Mouse (Mus musculus) stomach, embryonic 14.5 days (tissue): ENCODE data around the gene Cpne4. TPM values are rescaled to one million over a fixed set of nuclear protein-coding genes. Genes with fewer than 3 reads are reported as not detected.

Experiments
- ATAC-seq: fragments of 200-750 bp; cut with Nextera tagmentation; 2 replicates; pipeline ENCODE4 v1.8.0; 2017; ENCODE audit warnings: low read depth, moderate TSS enrichment; ENCODE audit not compliant: insufficient number of reproducible peaks, insufficient read depth, low FRiP score
- H3K27ac ChIP-seq: fragments of 300-500 bp; sonication (generic); 2 replicates; pipeline ENCODE4 v1.5.1; 2014; ENCODE audit warnings: mild to moderate bottlenecking, low read length, moderate library complexity, mixed read lengths
- H3K27me3 ChIP-seq: fragments of 300-500 bp; sonication (generic); 2 replicates; pipeline ENCODE4 v1.6.1; 2014; ENCODE audit warnings: low read length, control low read depth, mixed read lengths; ENCODE audit not compliant: control insufficient read depth, insufficient read depth
- H3K36me3 ChIP-seq: fragments of 300-500 bp; sonication (generic); 2 replicates; pipeline ENCODE4 v1.6.1; 2014; ENCODE audit warnings: mild to moderate bottlenecking, control low read depth, low read length, moderate library complexity, mixed read lengths; ENCODE audit not compliant: control insufficient read depth, insufficient read depth
- H3K4me1 ChIP-seq: fragments of 300-500 bp; sonication (generic); 2 replicates; pipeline ENCODE4 v1.6.1; 2014; ENCODE audit warnings: low read length, control low read depth, mixed read lengths; ENCODE audit not compliant: control insufficient read depth, insufficient read depth
- H3K4me2 ChIP-seq: fragments of 300-500 bp; sonication (generic); replicated peaks from 2 replicates; pipeline ENCODE4 v1.6.1; 2014; ENCODE audit warnings: low read depth, low read length, control low read depth
- H3K4me3 ChIP-seq: fragments of 300-500 bp; sonication (generic); 2 replicates; pipeline ENCODE4 v1.5.1; 2014; ENCODE audit warnings: low read depth, low read length, control low read depth
- H3K9ac ChIP-seq: fragments of 300-500 bp; sonication (generic); replicated peaks from 2 replicates; pipeline ENCODE4 v1.6.1; 2014; ENCODE audit warnings: low read depth, mild to moderate bottlenecking, control low read depth, low read length, moderate library complexity, mixed read lengths
- H3K9me3 ChIP-seq: fragments of 300-500 bp; sonication (generic); 2 replicates; pipeline ENCODE4 v1.6.1; 2016; ENCODE audit warnings: low read depth, low read length, control low read depth; ENCODE audit not compliant: control insufficient read depth
- WGBS: fragments of 180-500 bp; shearing (Covaris S2); extraction: QIAGEN DNeasy Blood & Tissue Kit; methylation state at CpG from one replicate; pipeline ENCODE4 v1.1.7; 2014; 5-methylcytosine and 5-hydroxymethylcytosine counted together
- polyA plus RNA-seq: library from polyadenylated mRNA; unstranded; fragments of >200 nt; fragmentation: Nextera tagmentation; extraction: Ambion mirVana; gene quantifications from 2 replicates; pipeline ENCODE4 v1.2.1, GENCODE M21; 2014

Cpne4 gene
- polyA plus RNA-seq, 1 experiment from 2014 or later: 0.48 TPM

GRCm38 (mm10) chr9:105049636-105050035 is 502.6 kb downstream of the Cpne4 start:
- WGBS: 44% methylated on average over 2 of the region's 2 CpGs
- H3K27me3 ChIP-seq: no peaks in the 10 kb centered on the region
- no peak overlapping the region for H3K27ac ChIP-seq

DNA sequence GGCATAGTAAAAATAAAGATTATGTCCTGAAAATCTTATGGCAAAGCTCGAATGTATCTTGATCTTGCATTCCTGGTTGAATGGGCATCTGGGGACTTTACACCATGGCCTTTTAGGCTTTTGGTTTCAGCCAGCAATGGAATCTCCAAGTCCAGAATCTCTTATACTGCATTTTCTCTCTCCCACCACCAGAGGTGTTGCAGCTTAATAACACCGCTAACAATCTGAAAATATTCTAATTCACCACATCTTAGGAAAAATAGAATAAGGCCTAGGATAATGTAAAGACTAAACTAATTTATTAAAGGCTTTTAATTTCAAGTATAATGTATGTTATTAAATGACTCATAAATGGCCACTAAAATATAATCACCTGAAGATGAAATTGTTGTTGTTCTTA is 503.2 kb downstream of the Cpne4 start:
- Histone ChIP-seq H3K9me3 (no peaks in the 10 kb centered on the region), H3K4me2 (no peak overlapping the region), H3K36me3 (no peaks in the 10 kb centered on the region), H3K27ac (no peak overlapping the region), H3K9ac (no peak overlapping the region), H3K27me3 (no peaks in the 10 kb centered on the region), H3K4me1 (no peaks in the 10 kb centered on the region), H3K4me3 (no peak overlapping the region)
- 62% methylated on average over 2 of the region's 2 CpGs for WGBS
- ATAC-seq: no peak

More at GRCm38 (mm10) chr9:105049636-105050035, 502.6 kb downstream of the Cpne4 start:
- Histone ChIP-seq H3K36me3 (no peaks in the 10 kb centered on the region), H3K4me1 (no peaks in the 10 kb centered on the region), H3K4me3 (no peak overlapping the region), H3K4me2 (no peak overlapping the region), H3K9me3 (no peaks in the 10 kb centered on the region), H3K9ac (no peak overlapping the region)
- ATAC-seq: no peak

DNA sequence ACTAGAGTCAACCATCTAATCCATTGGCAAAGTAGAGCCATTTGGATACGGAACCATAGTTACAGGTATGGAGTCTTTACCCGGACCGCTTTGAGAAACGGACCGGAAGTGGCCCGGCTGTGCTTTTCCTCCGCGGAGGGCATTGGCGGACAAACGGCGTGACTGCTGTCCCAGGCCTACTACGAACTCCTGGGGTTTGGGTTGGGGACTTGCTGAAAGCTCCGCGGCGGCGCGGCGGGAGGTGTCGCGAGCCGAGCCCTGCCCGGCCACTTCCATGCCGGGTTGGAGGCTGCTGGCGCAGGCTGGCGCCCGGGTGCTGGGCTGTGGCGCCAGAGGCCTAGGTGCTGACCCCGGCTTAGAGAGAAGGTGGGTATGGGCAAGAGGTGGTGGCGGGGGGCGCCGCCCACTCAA is 506.1 kb downstream of the Cpne4 start, which contains the start of gene Mrpl3:
Mrpl3 (plus strand) TSS at position 93 of the 411 bp plus-strand sequence.
- under 1% methylated on average over 31 of the region's 31 CpGs for WGBS
- no peaks in the 10 kb centered on the region for H3K9me3 ChIP-seq

GRCm38 (mm10) chr9:105053812-105054211 is 506.7 kb downstream of the Cpne4 start:
- Histone ChIP-seq H3K27me3 (no peaks in the 10 kb centered on the region), H3K4me2 (peak overlapping the region; percentile 60), H3K27ac (no peak overlapping the region), H3K4me1 (no peaks in the 10 kb centered on the region), H3K4me3 (peak overlapping the region; percentile 99), H3K9me3 (no peaks in the 10 kb centered on the region), H3K9ac (peak overlapping the region; percentile 94), H3K36me3 (peaks cover 28% of the 10 kb centered on the region)
- 44% methylated on average over 4 of the region's 4 CpGs for WGBS
- ATAC-seq: no peak

More for the DNA sequence above, 506.1 kb downstream of the Cpne4 start, which contains the start of gene Mrpl3:
- peak within 1 kb of the TSS; percentile 99 for H3K4me3 ChIP-seq
- H3K9ac ChIP-seq: peak within 1 kb of the TSS; percentile 94
- H3K4me2 ChIP-seq: peak within 1 kb of the TSS; percentile 60
- ATAC-seq: peak; percentile 82
- H3K36me3 ChIP-seq: peaks cover 22% of the 10 kb centered on the region
- H3K27me3 ChIP-seq: no peaks in the 10 kb centered on the region
- no peaks in the 10 kb centered on the region for H3K4me1 ChIP-seq
- H3K27ac ChIP-seq: peak within 1 kb of the TSS; percentile 69

DNA sequence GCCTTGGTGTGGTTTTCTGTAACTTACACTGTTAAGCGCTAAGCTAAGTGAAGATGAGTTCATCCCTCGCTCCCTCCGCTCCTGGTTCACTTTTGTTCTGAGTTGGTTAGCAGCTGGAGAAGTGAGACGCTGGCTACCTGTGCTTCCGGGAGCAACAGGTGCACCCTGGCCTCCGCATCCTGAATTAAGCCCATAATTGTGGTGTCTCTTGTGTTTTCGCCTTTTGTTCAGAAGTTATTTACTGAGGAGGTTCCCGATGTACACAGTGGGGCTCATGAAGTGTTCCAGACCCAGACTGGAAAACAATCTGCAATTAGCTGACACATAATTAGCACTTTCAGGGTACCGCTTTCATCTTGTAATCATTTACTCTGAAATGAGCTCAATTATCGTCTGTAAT is 522.0 kb downstream of the Cpne4 start:
- no peak overlapping the region for H3K4me3 ChIP-seq
- no peak for ATAC-seq
- H3K9ac ChIP-seq: no peak overlapping the region
- no peaks in the 10 kb centered on the region for H3K27me3 ChIP-seq
- H3K36me3 ChIP-seq: peaks cover 27% of the 10 kb centered on the region
- no peak overlapping the region for H3K27ac ChIP-seq
- 95% methylated on average over 10 of the region's 10 CpGs for WGBS
- H3K9me3 ChIP-seq: no peaks in the 10 kb centered on the region
- no peaks in the 10 kb centered on the region for H3K4me1 ChIP-seq
- H3K4me2 ChIP-seq: no peak overlapping the region

GRCm38 (mm10) chr9:105072991-105073748 is 526.1 kb downstream of the Cpne4 start:
- Histone ChIP-seq H3K27ac (no peak overlapping the region), H3K4me3 (no peak overlapping the region), H3K4me2 (no peak overlapping the region), H3K4me1 (no peaks in the 10 kb centered on the region), H3K27me3 (no peaks in the 10 kb centered on the region), H3K9me3 (no peaks in the 10 kb centered on the region), H3K9ac (no peak overlapping the region), H3K36me3 (peaks cover 32% of the 10 kb centered on the region)
- 81% methylated on average over 4 of the region's 4 CpGs for WGBS
- ATAC-seq: no peak

DNA sequence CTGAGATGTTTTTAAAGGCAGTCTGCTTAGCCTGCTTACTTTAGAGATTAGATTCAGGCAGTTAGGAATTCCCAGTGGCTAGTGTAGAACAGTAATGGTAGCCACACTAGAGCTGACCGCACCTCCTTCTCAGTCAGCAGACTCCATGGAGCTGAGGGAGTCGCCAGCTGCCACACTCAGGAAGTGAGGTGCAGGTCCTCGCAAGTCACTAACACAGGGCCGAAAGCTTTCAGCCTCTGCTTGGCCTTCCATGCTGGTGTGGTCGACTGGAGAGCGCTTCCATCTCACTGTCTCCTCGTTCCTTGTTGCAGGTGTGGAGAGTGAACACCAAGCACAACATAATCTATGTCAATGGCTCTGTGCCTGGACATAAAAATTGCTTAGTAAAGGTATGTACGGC is 527.8 kb downstream of the Cpne4 start:
- Histone ChIP-seq H3K27me3 (no peaks in the 10 kb centered on the region), H3K4me1 (no peaks in the 10 kb centered on the region), H3K27ac (no peak overlapping the region), H3K4me2 (no peak overlapping the region), H3K9me3 (no peaks in the 10 kb centered on the region), H3K36me3 (peaks cover 32% of the 10 kb centered on the region), H3K4me3 (no peak overlapping the region), H3K9ac (no peak overlapping the region)
- ATAC-seq: no peak
- WGBS: 87% methylated on average over 8 of the region's 8 CpGs

DNA sequence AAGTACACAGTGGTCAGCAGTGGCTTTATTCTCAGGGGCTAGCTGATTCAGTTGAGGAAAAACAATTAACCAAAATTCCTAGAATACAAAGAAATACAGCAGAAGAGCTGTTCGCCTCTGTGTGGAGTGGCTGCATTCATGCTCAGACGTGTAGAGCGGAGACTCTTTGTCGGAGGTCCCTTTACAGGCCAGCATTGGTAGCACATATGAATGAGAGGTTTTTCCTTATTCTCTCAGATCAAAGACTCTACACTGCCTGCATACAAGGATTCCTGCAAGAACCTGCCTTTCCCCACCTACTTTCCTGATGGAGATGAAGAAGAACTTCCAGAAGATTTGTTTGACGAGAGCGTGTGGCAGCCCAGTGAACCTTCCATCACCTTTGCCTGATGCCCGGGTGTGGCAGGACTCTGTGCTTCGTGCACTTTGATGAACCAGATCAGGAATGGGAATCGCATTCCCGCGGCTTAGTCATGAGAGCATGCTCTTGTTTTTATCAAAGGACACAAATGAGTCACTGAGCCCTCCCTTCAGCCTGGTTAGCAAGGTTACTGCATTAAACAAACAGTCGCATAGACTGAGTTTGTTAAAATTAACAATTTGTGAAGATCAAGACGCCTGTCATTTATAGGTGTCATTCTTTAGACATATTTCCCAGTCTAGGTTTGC is 529.8 kb downstream of the Cpne4 start:
- Histone ChIP-seq H3K4me1 (no peaks in the 10 kb centered on the region), H3K4me3 (no peak overlapping the region), H3K36me3 (peaks cover 27% of the 10 kb centered on the region), H3K27ac (no peak overlapping the region), H3K9ac (no peak overlapping the region), H3K9me3 (no peaks in the 10 kb centered on the region), H3K4me2 (no peak overlapping the region), H3K27me3 (no peaks in the 10 kb centered on the region)
- ATAC-seq: peak; percentile 37; the same call in 1 of the 2 replicates
- WGBS: 84% methylated on average over 13 of the region's 13 CpGs
